Mouse (Mus musculus) CH12.LX (cell line): ENCODE measurements at regions not wholly inside any gene's neighbourhood (a gene's known extent, or its start where the extent isn't known, plus 50 kb on each side); places are given as distances from the start of the nearest gene placed in this dataset.

Experiments used
- CHD2 ChIP-seq: IDR thresholded peaks from 2 replicates; pipeline ENCODE4 v1.6.1; 2011; ENCODE audit warnings: low read length, improper control_type of control experiment
- CTCF ChIP-seq, 2 experiments: IDR thresholded peaks in 1 of 2; conservative IDR thresholded peaks in 1 of 2; 2 replicates each; pipeline ENCODE4 v1.5.1; 2011 to 2012; ENCODE audit warnings: low read depth in 2 of 2, low read length in 2 of 2, improper control_type of control experiment in 1 of 2, inconsistent platforms in 1 of 2, mild to moderate bottlenecking in 1 of 2, moderate library complexity in 1 of 2
- ELF1 ChIP-seq: IDR thresholded peaks from 2 replicates; pipeline ENCODE4 v1.6.1; 2014; ENCODE audit warnings: low read depth, mild to moderate bottlenecking, inconsistent platforms, low read length, improper control_type of control experiment
- EP300 ChIP-seq: IDR thresholded peaks from 2 replicates; pipeline ENCODE4 v1.6.1; 2011; ENCODE audit warnings: low read length, improper control_type of control experiment
- GABPA ChIP-seq: IDR thresholded peaks from 2 replicates; pipeline ENCODE4 v1.6.1; 2012; ENCODE audit warnings: low read depth, low read length, improper control_type of control experiment, inconsistent platforms; ENCODE audit not compliant: insufficient replicate concordance
- JUN ChIP-seq: IDR thresholded peaks from 2 replicates; pipeline ENCODE4 v1.6.1; 2011; ENCODE audit warnings: low read depth, mild to moderate bottlenecking, low read length, improper control_type of control experiment, moderate library complexity; ENCODE audit not compliant: insufficient read depth
- MAFK ChIP-seq: IDR thresholded peaks from 2 replicates; pipeline ENCODE4 v1.6.1; 2011; ENCODE audit warnings: low read length, improper control_type of control experiment; ENCODE audit not compliant: insufficient replicate concordance
- NRF1 ChIP-seq: IDR thresholded peaks from 2 replicates; pipeline ENCODE4 v1.6.1; 2014; ENCODE audit warnings: low read depth, mild to moderate bottlenecking, inconsistent platforms, low read length, improper control_type of control experiment, moderate library complexity
- POLR2A ChIP-seq: IDR thresholded peaks from 2 replicates; pipeline ENCODE4 v1.6.1; 2011; ENCODE audit warnings: low read depth, mild to moderate bottlenecking, improper control_type of control experiment, low read length
- RAD21 ChIP-seq: IDR thresholded peaks from 2 replicates; pipeline ENCODE4 v1.6.1; 2011; ENCODE audit warnings: low read depth, mild to moderate bottlenecking, low read length, improper control_type of control experiment, moderate library complexity
- TBP ChIP-seq: conservative IDR thresholded peaks from 2 replicates; pipeline ENCODE4 v1.6.1; 2011; ENCODE audit warnings: low read depth, low read length, improper control_type of control experiment
- ZNF384 ChIP-seq: IDR thresholded peaks from 2 replicates; pipeline ENCODE4 v1.6.1; 2012; ENCODE audit warnings: low read depth, low read length, improper control_type of control experiment, inconsistent platforms

GRCm38 (mm10) chr2:162712394-162712793 lies 51.4 kb upstream of the Ptprt start:
- TF ChIP-seq CTCF (conservative IDR thresholded peaks at IDR 0.05 in 1 of 2, IDR thresholded peaks at IDR 0.05 in 1 of 2; ENCODE audit: low read depth in 2 of 2, low read length in 2 of 2) (no peak), POLR2A (no peak), TBP (no peak), NRF1 (no peak), RAD21 (no peak), ZNF384 (no peak), CHD2 (no peak), GABPA (no peak), EP300 (no peak), ELF1 (no peak), MAFK (no peak), JUN (no peak)
